Mouse (Mus musculus) adrenal gland, postnatal 10 days (tissue): ENCODE measurements at regions not wholly inside any gene's neighbourhood (a gene's known extent, or its start where the extent isn't known, plus 50 kb on each side); places are given as distances from the start of the nearest gene placed in this dataset.
A peak's percentile ranks its signal among the peaks of the same experiment; 100 is the strongest.

Experiments used
- DNase-seq: peaks from one replicate; pipeline ENCODE4 v3.0.0; 2021; ENCODE audit warnings: mixed read lengths

- no peak for DNase-seq
These were observed 903.3 kb downstream of the Mrps31 start for GRCm38 (mm10) chr8:23314275-23315123.

DNA sequence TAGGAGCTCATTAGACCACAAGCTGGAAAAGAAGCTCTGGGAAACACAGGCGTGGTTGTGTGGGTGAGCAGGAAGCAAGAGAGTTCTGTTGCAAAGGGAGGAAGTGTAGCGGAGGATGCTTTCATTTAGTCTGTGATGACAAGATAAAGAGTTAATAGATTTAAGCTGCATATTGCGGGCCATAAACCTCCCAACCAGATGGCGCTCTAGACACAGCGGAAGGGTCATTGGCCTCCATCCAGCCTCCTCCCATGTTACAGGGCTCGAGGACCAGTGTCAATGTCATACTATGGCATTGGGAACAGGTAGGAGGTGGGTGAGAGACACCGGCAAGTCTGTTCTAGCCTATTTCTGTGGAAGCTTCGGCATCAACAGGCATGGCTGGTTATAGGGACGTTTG, 908.4 kb downstream of the Mrps31 start:
- peak; percentile 69 for DNase-seq

- DNase-seq: no peak
These were observed 910.0 kb downstream of the Mrps31 start for GRCm38 (mm10) chr8:23321166-23321565.

GRCm38 (mm10) chr8:23327283-23327682, 916.1 kb downstream of the Mrps31 start:
- no peak for DNase-seq

GRCm38 (mm10) chr8:23344161-23344560, 933.0 kb downstream of the Mrps31 start:
- peak; percentile 64 for DNase-seq

DNA sequence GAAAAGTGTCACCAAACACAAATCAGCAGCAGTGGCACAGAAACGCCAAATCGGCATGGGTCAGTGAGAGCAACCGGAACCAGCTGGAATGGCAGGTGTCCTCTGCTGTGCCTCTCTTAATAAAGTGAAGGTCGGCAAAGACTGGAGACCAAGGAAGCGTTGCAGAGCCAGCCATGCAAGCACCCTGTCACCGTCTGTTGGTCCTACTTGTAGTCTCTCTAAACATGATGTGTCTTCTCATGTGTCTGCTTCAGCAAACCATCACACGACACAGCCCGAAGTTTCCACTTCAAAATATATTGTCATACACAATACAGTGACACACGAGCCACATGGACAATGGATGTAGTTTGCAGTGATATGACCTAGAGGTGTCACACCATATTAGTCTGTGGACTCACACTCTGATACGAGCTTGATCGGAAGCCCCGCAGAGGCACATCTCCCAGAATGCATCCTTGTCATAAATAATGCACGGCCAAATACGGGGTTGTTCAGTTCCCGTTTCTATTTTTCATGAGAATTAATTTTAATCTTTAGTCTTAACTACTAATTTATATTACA, 940.3 kb downstream of the Mrps31 start:
- DNase-seq: no peak

- DNase-seq: no peak
These were observed 941.3 kb downstream of the Mrps31 start for GRCm38 (mm10) chr8:23352259-23353106.

- DNase-seq: no peak
These were observed 949.0 kb downstream of the Mrps31 start for GRCm38 (mm10) chr8:23360061-23360622.

- no peak for DNase-seq
These were observed 949.7 kb downstream of the Mrps31 start for GRCm38 (mm10) chr8:23360850-23361274.
